Mouse (Mus musculus) hindbrain, embryonic 11.5 days (tissue): Measurements from ENCODE around the gene Mpp4. TPM values are rescaled to one million over a fixed set of nuclear protein-coding genes. Genes with fewer than 3 reads are reported as not detected.

Experiments used
- ATAC-seq: fragments of 200-750 bp; cut with Nextera tagmentation; 2 replicates; pipeline ENCODE4 v1.8.0; 2017; ENCODE audit warnings: mild to moderate bottlenecking, moderate TSS enrichment, moderate library complexity; ENCODE audit not compliant: low FRiP score
- DNase-seq: peaks from one replicate; pipeline ENCODE4 v3.0.0-alpha.2; 2015; ENCODE audit warnings: low spot score
- H3K27ac ChIP-seq: fragments of 300-500 bp; sonication (generic); 2 replicates; pipeline ENCODE4 v1.5.1; 2014; ENCODE audit warnings: mild to moderate bottlenecking, low read depth, low read length
- H3K27me3 ChIP-seq: fragments of 300-500 bp; sonication (generic); 2 replicates; pipeline ENCODE4 v1.6.1; 2014; ENCODE audit warnings: mild to moderate bottlenecking, low read length, moderate library complexity, mixed read lengths; ENCODE audit not compliant: control insufficient read depth, insufficient read depth
- H3K36me3 ChIP-seq: fragments of 300-500 bp; sonication (generic); 2 replicates; pipeline ENCODE4 v1.6.1; 2014; ENCODE audit warnings: mild to moderate bottlenecking, low read length, moderate library complexity, mixed read lengths; ENCODE audit not compliant: control insufficient read depth, insufficient read depth
- H3K4me1 ChIP-seq: fragments of 300-500 bp; sonication (generic); replicated peaks from 2 replicates; pipeline ENCODE4 v1.6.1; 2014; ENCODE audit warnings: low read length, mixed read lengths; ENCODE audit not compliant: control insufficient read depth, insufficient read depth
- H3K4me2 ChIP-seq: fragments of 300-500 bp; sonication (generic); replicated peaks from 2 replicates; pipeline ENCODE4 v1.6.1; 2014; ENCODE audit warnings: mild to moderate bottlenecking, low read depth, low read length
- H3K4me3 ChIP-seq: fragments of 300-500 bp; sonication (generic); 2 replicates; pipeline ENCODE4 v1.5.1; 2014; ENCODE audit warnings: low read depth, low read length
- H3K9ac ChIP-seq: fragments of 300-500 bp; sonication (generic); 2 replicates; pipeline ENCODE4 v1.6.1; 2014; ENCODE audit warnings: low read depth, low read length
- H3K9me3 ChIP-seq: fragments of 300-500 bp; sonication (generic); 2 replicates; pipeline ENCODE4 v1.6.1; 2016; ENCODE audit warnings: low read length; ENCODE audit not compliant: control insufficient read depth
- WGBS: fragments of 180-500 bp; shearing (Covaris S2); extraction: QIAGEN DNeasy Blood & Tissue Kit; methylation state at CpG from one replicate; pipeline ENCODE4 v1.1.7; 2014; 5-methylcytosine and 5-hydroxymethylcytosine counted together
- polyA plus RNA-seq: library from polyadenylated mRNA; unstranded; fragments of >200 nt; fragmentation: Nextera tagmentation; extraction: Ambion mirVana; gene quantifications from 2 replicates; pipeline ENCODE4 v1.2.1, GENCODE M21; 2014

The Mpp4 gene
- polyA plus RNA-seq, 1 experiment from 2014 or later: 0.96 TPM

DNA sequence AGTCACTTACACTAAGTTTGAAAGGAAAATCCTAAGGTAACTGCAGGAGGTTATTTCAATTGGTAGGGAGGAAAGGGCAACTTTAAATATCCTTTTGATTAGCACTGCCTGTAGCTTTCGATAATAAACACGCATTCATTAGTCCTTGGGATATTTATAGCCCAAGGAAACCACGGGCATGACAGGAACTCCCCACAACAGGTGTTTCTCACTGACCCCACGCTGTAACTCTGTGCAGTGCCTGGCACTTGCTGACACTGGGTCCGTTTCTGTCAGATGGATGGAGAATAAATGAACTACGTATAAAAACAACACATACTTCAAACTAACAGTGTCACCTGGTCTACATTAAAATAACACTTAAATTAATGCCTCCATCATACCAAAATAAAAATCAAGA lies 31.8 kb upstream of the Mpp4 start:
- no peak for DNase-seq
- Histone ChIP-seq H3K27me3 (no peaks in the 10 kb centered on the region), H3K4me2 (no peak overlapping the region), H3K9ac (no peak overlapping the region), H3K9me3 (no peaks in the 10 kb centered on the region), H3K4me3 (no peak overlapping the region), H3K27ac (no peak overlapping the region), H3K4me1 (no peaks in the 10 kb centered on the region), H3K36me3 (no peaks in the 10 kb centered on the region)
- ATAC-seq: no peak
- 76% methylated on average over 6 of the region's 6 CpGs for WGBS

GRCm38 (mm10) chr1:59187786-59188185 lies 24.6 kb upstream of the Mpp4 start:
- no peaks in the 10 kb centered on the region for H3K36me3 ChIP-seq
- no peak overlapping the region for H3K27ac ChIP-seq
- H3K27me3 ChIP-seq: no peaks in the 10 kb centered on the region
- H3K4me1 ChIP-seq: no peaks in the 10 kb centered on the region
- ATAC-seq (no peak), DNase-seq (no peak)
- WGBS: 88% methylated on average over 5 of the region's 5 CpGs
- no peak overlapping the region for H3K4me3 ChIP-seq
- no peaks in the 10 kb centered on the region for H3K9me3 ChIP-seq
- no peak overlapping the region for H3K9ac ChIP-seq
- no peak overlapping the region for H3K4me2 ChIP-seq

- H3K4me2 ChIP-seq: no peak overlapping the region
- 89% methylated on average over 10 of the region's 10 CpGs for WGBS
- H3K9me3 ChIP-seq: no peaks in the 10 kb centered on the region
- H3K36me3 ChIP-seq: no peaks in the 10 kb centered on the region
- H3K27ac ChIP-seq: no peak overlapping the region
- no peak for DNase-seq
- no peaks in the 10 kb centered on the region for H3K27me3 ChIP-seq
- no peak for ATAC-seq
- H3K4me1 ChIP-seq: no peaks in the 10 kb centered on the region
- no peak overlapping the region for H3K4me3 ChIP-seq
- H3K9ac ChIP-seq: no peak overlapping the region
Observed at GRCm38 (mm10) chr1:59186317-59186716, 23.1 kb upstream of the Mpp4 start.

DNA sequence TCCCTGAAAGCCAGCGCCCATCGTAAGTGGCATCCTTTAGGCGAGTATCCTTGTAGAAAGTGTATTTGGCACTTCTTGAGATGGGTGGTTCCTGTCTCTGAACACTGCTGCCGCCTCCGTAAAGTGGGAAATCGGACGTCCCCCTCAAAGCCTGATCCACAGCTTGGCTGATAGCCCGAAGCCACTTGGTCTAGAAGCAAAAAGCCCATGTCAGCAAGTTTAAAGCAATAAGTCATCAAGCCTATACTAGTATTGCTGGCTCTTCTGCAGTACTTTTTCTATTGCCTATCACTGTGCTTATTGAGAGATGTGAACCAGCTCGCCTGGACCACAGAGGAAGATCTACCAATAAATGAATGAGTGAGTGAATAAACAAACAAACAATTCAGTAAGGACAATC lies 22.2 kb upstream of the Mpp4 start:
- no peaks in the 10 kb centered on the region for H3K9me3 ChIP-seq
- H3K27me3 ChIP-seq: no peaks in the 10 kb centered on the region
- no peak overlapping the region for H3K9ac ChIP-seq
- no peak overlapping the region for H3K4me2 ChIP-seq
- ATAC-seq (no peak), DNase-seq (no peak)
- no peak overlapping the region for H3K27ac ChIP-seq
- no peak overlapping the region for H3K4me3 ChIP-seq
- 95% methylated on average over 9 of the region's 9 CpGs for WGBS
- H3K36me3 ChIP-seq: no peaks in the 10 kb centered on the region
- no peaks in the 10 kb centered on the region for H3K4me1 ChIP-seq

GRCm38 (mm10) chr1:59183045-59183444 lies 19.9 kb upstream of the Mpp4 start:
- ATAC-seq (no peak), DNase-seq (no peak)
- H3K4me1 ChIP-seq: no peaks in the 10 kb centered on the region
- no peak overlapping the region for H3K4me2 ChIP-seq
- no peaks in the 10 kb centered on the region for H3K27me3 ChIP-seq
- H3K36me3 ChIP-seq: no peaks in the 10 kb centered on the region
- H3K27ac ChIP-seq: no peak overlapping the region
- H3K9ac ChIP-seq: no peak overlapping the region
- no peak overlapping the region for H3K4me3 ChIP-seq
- 96% methylated on average over 4 of the region's 4 CpGs for WGBS
- H3K9me3 ChIP-seq: no peaks in the 10 kb centered on the region

- Histone ChIP-seq H3K9me3 (no peaks in the 10 kb centered on the region), H3K27ac (no peak overlapping the region), H3K36me3 (no peaks in the 10 kb centered on the region), H3K4me3 (no peak overlapping the region), H3K4me1 (no peaks in the 10 kb centered on the region), H3K9ac (no peak overlapping the region), H3K27me3 (no peaks in the 10 kb centered on the region), H3K4me2 (no peak overlapping the region)
- ATAC-seq (no peak), DNase-seq (no peak)
- 98% methylated on average over 2 of the region's 2 CpGs for WGBS
Observed at GRCm38 (mm10) chr1:59182373-59182772, 19.2 kb upstream of the Mpp4 start.

DNA sequence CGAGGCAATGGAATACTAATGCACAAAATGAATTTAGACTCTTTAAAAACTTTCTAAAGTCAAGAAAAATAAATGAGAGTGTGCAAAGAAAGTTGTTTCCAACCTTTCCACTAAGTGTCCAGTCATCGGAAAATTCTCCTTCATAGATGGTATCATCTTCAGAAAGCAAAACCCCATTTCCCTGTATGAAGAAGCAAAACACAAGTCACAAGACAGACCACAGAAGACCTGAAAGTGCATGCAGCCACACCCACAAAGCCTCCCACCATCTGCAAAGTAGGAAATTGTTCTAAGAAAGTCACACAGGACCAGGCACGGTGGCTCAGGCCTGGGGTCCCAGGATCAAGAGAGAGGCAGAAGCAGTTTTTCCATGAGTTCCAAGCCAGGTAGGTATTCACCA lies 16.8 kb upstream of the Mpp4 start:
- Histone ChIP-seq H3K36me3 (no peaks in the 10 kb centered on the region), H3K4me1 (no peaks in the 10 kb centered on the region), H3K27me3 (no peaks in the 10 kb centered on the region), H3K9me3 (no peaks in the 10 kb centered on the region), H3K4me2 (no peak overlapping the region), H3K9ac (no peak overlapping the region), H3K4me3 (no peak overlapping the region), H3K27ac (no peak overlapping the region)
- DNase-seq (no peak), ATAC-seq (no peak)
- WGBS: 92% methylated on average over 3 of the region's 3 CpGs

GRCm38 (mm10) chr1:59178401-59178800 lies 15.2 kb upstream of the Mpp4 start:
- no peak for ATAC-seq
- no peak overlapping the region for H3K4me2 ChIP-seq
- H3K9me3 ChIP-seq: no peaks in the 10 kb centered on the region
- WGBS: 91% methylated on average over 10 of the region's 10 CpGs
- H3K9ac ChIP-seq: no peak overlapping the region
- H3K27ac ChIP-seq: no peak overlapping the region
- no peaks in the 10 kb centered on the region for H3K27me3 ChIP-seq
- H3K4me3 ChIP-seq: no peak overlapping the region
- DNase-seq: no peak
- H3K4me1 ChIP-seq: no peaks in the 10 kb centered on the region
- no peaks in the 10 kb centered on the region for H3K36me3 ChIP-seq

- Histone ChIP-seq H3K9ac (no peak overlapping the region), H3K27ac (no peak overlapping the region), H3K9me3 (no peaks in the 10 kb centered on the region), H3K4me3 (no peak overlapping the region), H3K27me3 (no peaks in the 10 kb centered on the region), H3K4me2 (no peak overlapping the region), H3K4me1 (no peaks in the 10 kb centered on the region), H3K36me3 (no peaks in the 10 kb centered on the region)
- no peak for DNase-seq
- WGBS: 82% methylated on average over 10 of the region's 10 CpGs
- ATAC-seq: no peak
Observed at GRCm38 (mm10) chr1:59174514-59175373, 11.6 kb upstream of the Mpp4 start.
